Mouse (Mus musculus): Measurements from ENCODE around the gene Kcnh1.

The Kcnh1 gene

GRCm38 (mm10) chr1:192269911-192270310, 79.3 kb downstream of the Kcnh1 start:
- DNase-seq, result no peak

- DNase-seq, result no peak
These were observed 87.3 kb downstream of the Kcnh1 start for GRCm38 (mm10) chr1:192277801-192278385.

DNA sequence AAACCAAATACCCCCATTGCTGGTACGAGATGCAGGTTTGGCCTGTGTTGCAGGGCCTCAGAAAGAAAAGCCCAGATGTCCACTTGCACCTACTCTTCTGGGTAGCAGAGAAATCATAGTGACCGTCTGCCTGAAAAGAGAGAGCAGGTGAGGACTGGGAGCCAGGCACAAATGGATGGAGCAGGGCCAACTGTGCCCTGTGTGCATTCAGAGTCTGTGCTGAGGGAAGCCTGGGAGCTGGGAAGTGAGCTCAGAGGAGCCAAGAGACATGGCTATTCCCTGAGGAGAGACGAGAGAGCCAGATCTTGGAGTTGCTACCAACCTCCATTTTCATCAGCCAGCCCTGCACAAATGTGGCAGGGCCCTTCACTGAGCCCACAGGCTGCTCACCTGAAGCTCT, 93.8 kb downstream of the Kcnh1 start:
- DNase-seq, result no peak

- DNase-seq, result no peak
These were observed 94.4 kb downstream of the Kcnh1 start for GRCm38 (mm10) chr1:192284950-192285349.

DNA sequence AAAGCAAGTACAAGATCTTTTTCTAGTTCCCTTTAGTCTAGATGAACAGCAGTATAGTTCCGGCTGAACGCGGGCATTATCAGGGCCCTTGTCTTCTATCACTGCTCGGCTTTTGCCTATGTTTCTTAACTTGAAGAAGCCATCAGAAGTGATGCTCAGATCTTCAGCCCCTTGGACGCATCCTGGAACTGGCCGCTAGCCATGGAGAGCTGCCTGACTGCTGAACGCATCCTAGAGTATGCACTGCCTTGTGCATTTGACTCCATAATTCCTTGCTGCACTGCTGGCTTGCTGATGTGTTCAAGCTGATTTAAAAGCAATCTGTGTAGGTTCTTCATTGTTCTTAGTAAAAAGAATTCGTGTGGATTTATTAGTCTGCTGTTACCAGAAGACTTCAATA, 97.9 kb downstream of the Kcnh1 start:
- no peak for DNase-seq

DNA sequence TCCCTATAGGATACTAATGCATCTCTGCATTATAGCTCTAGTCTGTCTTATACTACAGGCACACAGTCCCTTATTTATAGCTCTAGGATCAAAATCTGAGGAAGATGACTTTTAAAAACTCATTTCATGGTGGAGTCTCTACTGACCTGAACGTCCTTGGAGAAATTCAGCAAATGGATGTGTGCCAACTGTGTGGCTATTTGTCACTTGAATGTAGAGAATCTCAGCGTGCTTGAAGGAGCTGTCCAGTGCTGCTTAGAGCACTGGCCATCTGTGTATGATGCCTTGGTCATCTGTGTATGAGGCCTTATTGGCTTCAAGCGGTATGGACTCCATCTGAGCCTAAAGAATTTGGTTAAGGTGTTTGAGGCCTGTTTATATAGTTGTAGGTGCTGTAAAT, 100.7 kb downstream of the Kcnh1 start:
- DNase-seq, result no peak

DNA sequence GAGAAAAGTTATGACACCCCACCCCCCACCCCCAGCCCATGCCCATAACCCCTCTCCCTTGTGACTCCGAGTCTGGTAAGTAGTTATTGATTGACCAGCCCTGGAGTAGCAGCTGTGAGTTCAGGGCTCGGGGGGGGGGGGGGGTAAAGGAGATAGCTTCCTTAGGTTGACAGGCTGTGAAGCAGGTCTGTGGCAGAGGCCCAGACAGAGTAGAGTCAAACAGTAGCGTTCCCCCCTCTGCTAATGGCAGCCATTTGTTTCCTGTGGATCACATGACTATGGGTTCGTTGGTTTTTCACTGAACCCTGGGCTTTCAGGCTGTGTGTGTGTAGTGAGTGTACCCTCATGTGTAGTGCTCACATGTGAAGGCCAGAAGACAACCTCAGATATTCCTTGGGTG, 102.8 kb downstream of the Kcnh1 start:
- no peak for DNase-seq

- DNase-seq, result no peak
These were observed 103.3 kb downstream of the Kcnh1 start for GRCm38 (mm10) chr1:192293921-192294320.

GRCm38 (mm10) chr1:192295243-192295860, 104.8 kb downstream of the Kcnh1 start:
- DNase-seq, result no peak

DNA sequence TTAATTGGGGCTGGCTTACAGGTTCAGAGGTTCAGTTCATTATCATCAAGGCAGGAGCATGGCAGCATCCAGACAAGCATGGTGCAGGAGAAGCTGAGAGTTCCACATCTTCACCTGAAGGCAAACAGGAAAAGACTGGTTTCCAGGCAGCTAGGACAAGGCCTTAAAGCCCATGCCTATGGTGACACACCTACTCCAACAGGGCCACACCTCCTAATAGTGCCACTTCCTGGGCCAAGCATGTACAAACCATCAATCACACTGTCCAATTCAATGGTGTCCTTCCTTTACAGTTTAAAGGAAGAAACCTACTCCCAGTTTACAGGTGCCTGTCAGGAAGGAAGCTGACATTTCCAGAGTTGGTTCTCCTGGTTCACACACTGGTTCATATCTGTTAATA, 105.3 kb downstream of the Kcnh1 start:
- DNase-seq, result no peak

DNA sequence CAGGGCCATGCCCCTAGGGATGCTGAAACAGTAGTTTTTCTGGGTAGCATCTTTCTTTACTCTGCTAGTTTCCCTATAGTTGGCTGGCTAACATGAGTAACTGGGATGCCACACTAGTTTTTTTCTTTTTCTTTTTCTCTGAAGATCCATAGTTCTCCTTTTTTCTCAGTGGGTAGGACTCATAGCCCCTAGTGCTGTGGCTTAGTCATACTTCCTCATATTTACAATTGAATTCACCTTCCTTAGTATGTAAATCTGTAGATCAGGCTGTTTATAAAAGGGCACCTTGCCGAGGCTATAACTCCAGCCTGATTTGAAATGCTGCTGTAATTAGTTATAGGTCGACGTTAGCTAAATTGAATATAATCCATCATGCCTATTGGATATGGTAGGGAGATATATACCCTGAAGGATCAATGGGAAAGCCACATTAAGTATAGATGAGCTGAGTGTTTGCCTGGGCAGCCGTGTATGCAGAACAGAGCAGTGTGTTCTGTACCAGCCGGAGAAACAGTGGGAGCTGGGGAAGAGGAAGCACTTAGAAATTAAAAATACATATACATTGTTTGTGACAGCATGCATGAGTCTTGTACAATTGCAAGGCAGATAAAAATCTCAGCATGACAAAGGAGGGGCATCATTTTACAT, 107.0 kb downstream of the Kcnh1 start:
- no peak for DNase-seq

GRCm38 (mm10) chr1:192300417-192300816, 109.8 kb downstream of the Kcnh1 start:
- DNase-seq, result no peak

- DNase-seq, result no peak
These were observed 113.0 kb downstream of the Kcnh1 start for GRCm38 (mm10) chr1:192303615-192304014.

DNA sequence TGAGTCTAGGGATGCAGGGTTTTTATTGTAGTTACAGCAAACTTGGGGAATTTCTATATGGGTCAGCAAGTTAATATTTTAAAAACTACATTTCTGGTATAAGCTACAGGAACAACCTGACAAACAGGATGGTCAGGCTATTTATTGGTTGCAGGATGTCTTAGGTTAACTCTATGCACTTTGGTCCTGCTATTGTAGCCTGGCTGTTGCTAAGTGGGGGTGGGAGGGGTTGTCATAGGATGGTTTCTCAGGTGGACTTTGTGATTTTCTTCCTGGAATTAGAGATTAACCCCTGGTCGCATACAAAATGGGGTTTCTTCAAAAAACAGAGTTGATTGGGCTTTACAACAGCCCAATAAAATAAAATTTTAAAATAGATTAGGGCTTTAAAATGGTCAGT, 114.6 kb downstream of the Kcnh1 start:
- peak; percentile 8 to 36 for DNase-seq

DNA sequence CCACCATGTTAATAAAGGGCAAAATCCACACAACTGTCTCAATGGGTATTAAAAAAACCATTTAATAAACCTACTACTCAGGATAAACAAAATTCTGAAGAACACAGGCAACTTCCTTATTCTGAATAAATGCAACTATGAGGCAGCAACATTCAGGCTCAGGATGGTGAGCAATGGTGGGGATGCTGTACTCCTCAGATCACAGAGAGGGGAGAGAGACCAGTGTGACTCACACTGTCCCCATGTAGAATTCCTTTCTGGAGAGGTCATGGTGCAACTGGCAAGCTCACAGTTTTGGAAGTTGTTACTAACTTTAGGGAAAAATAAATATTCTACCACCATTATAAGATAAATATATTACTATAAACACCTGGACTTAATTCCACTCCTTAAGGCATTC, 116.5 kb downstream of the Kcnh1 start:
- no peak for DNase-seq

GRCm38 (mm10) chr1:192311298-192311697, 120.7 kb downstream of the Kcnh1 start:
- no peak for DNase-seq

GRCm38 (mm10) chr1:192311851-192312438, 121.4 kb downstream of the Kcnh1 start:
- DNase-seq, result no peak

DNA sequence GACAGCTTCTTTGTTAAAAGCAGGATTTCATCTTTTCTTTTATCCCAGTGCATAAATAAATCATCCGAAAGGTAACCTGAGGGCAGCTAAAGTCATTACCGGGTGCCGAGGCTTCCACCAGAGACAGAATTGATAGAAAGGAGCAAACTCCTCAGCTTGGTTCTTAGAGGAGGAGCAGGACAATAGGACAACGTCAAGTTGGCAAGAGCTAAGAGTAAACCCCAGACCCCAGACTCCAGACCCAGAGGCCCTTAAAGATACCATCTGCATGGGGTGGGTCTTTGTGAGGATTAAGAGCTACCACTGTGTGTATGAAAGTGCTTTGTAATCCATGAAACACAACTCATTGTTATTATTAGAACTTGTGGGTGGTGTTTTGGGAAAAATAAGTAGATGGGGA, 121.9 kb downstream of the Kcnh1 start:
- DNase-seq, result no peak

GRCm38 (mm10) chr1:192312998-192313397, 122.4 kb downstream of the Kcnh1 start:
- no peak for DNase-seq

- DNase-seq, result no peak
These were observed 123.0 kb downstream of the Kcnh1 start for GRCm38 (mm10) chr1:192313571-192313972.

GRCm38 (mm10) chr1:192314044-192314443, 123.5 kb downstream of the Kcnh1 start:
- DNase-seq, result no peak

DNA sequence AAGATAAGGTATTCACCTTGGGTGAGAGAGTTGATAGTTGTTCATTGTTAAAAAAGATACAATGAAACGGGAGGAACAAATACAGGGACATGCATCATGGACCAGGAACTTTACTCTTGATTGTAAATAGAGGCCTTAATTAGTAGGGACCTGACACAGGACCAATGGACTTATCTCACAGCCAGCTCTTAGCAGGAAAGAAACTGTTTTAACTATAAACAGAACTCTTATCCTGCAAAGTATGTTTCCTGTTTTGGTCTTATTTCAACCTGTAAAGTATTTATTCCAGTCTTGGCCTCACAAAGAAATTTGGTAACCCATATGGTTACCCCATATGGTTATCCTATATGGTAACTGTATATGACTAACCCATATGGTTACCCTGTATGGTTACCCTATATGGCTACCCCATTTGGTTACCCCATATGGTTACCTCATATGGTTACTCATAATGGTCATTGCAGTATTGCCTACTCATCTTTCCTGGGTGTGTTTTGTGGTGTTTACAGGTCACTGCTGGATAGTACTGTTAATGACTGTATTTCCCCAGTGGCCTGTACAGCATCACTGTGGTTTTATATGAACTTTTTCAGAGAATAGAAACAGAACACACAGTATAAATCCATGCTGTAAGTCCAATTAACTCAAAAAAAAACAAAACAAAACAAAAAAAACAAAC, 125.0 kb downstream of the Kcnh1 start:
- no peak for DNase-seq

GRCm38 (mm10) chr1:192324223-192324622, 133.6 kb downstream of the Kcnh1 start:
- no peak for DNase-seq

- DNase-seq, result no peak
These were observed 136.5 kb downstream of the Kcnh1 start for GRCm38 (mm10) chr1:192327052-192327451.
